Mouse (Mus musculus): ENCODE measurements around the gene Slc39a2. TPM values are rescaled to one million over a fixed set of nuclear protein-coding genes. Genes with fewer than 3 reads are reported as not detected.
"Not testable (repeated sequence)": the region's sequence is repeated elsewhere in the genome, so short reads cannot be mapped to it uniquely, and the experiment has no call there.

Gene Slc39a2
- polyA plus RNA-seq, 1 experiment from 2014 or later = 0.07 TPM

GRCm38 (mm10) chr14:51921759-51922570, 29.3 kb downstream of the Slc39a2 start:
- Histone ChIP-seq H3K9ac (ENCODE audit: low read depth, low read length) (no peak overlapping the region), H3K4me3 (ENCODE audit: low read depth, low read length) (no peak overlapping the region), H3K27me3 (replicated peaks; ENCODE audit: control insufficient read depth, insufficient read depth, low read length) (no peaks in the 10 kb centered on the region; the same call in 1 of the 2 replicates), H3K36me3 (ENCODE audit: control insufficient read depth, insufficient read depth, low read length) (no peaks in the 10 kb centered on the region), H3K9me3 (ENCODE audit: control insufficient read depth, low read length) (no peaks in the 10 kb centered on the region), H3K4me2 (no peak overlapping the region), H3K27ac (ENCODE audit: low read depth, low read length) (no peak overlapping the region), H3K4me1 (replicated peaks; ENCODE audit: control insufficient read depth, insufficient read depth, low read length) (no peaks in the 10 kb centered on the region)
- ATAC-seq (replicated peaks; ENCODE audit: low FRiP score) = no peak
- no peak for DNase-seq (ENCODE audit: low spot score)
- WGBS = 78% methylated on average over 16 of the region's 16 CpGs

GRCm38 (mm10) chr14:51922571-51922865, 29.8 kb downstream of the Slc39a2 start, which contains the start of gene Rnase13:
Gene Rnase13 (minus strand): TSS chr14:51922773.
- H3K36me3 ChIP-seq (ENCODE audit: control insufficient read depth, insufficient read depth, low read length) = no peaks in the 10 kb centered on the region
- DNase-seq (ENCODE audit: low spot score) (no peak), ATAC-seq (replicated peaks; ENCODE audit: low FRiP score) (no peak)
- no peaks in the 10 kb centered on the region; the same call in 1 of the 2 replicates for H3K27me3 ChIP-seq (replicated peaks; ENCODE audit: control insufficient read depth, insufficient read depth, low read length)
- H3K4me3 ChIP-seq (ENCODE audit: low read depth, low read length) = no peak within 1 kb of the TSS
- WGBS = 89% methylated on average over 7 of the region's 7 CpGs
- H3K9ac ChIP-seq (ENCODE audit: low read depth, low read length) = no peak within 1 kb of the TSS
- H3K9me3 ChIP-seq (ENCODE audit: control insufficient read depth, low read length) = no peaks in the 10 kb centered on the region
- H3K4me2 ChIP-seq = no peak within 1 kb of the TSS
- no peaks in the 10 kb centered on the region for H3K4me1 ChIP-seq (replicated peaks; ENCODE audit: control insufficient read depth, insufficient read depth, low read length)
- H3K27ac ChIP-seq (ENCODE audit: low read depth, low read length) = no peak within 1 kb of the TSS

GRCm38 (mm10) chr14:51922910-51923309, 30.2 kb downstream of the Slc39a2 start:
- ATAC-seq (replicated peaks; ENCODE audit: low FRiP score) (no peak), DNase-seq (ENCODE audit: low spot score) (no peak)
- no peaks in the 10 kb centered on the region; the same call in 1 of the 2 replicates for H3K27me3 ChIP-seq (replicated peaks; ENCODE audit: control insufficient read depth, insufficient read depth, low read length)
- no peak overlapping the region for H3K27ac ChIP-seq (ENCODE audit: low read depth, low read length)
- no peaks in the 10 kb centered on the region for H3K36me3 ChIP-seq (ENCODE audit: control insufficient read depth, insufficient read depth, low read length)
- no peak overlapping the region for H3K4me3 ChIP-seq (ENCODE audit: low read depth, low read length)
- no peaks in the 10 kb centered on the region for H3K9me3 ChIP-seq (ENCODE audit: control insufficient read depth, low read length)
- no peak overlapping the region for H3K4me2 ChIP-seq
- no peaks in the 10 kb centered on the region for H3K4me1 ChIP-seq (replicated peaks; ENCODE audit: control insufficient read depth, insufficient read depth, low read length)
- H3K9ac ChIP-seq (ENCODE audit: low read depth, low read length) = no peak overlapping the region
- WGBS = 81% methylated on average over 2 of the region's 2 CpGs

- no peak for DNase-seq (ENCODE audit: low spot score)
- Histone ChIP-seq H3K4me3 (ENCODE audit: low read depth, low read length) (no peak overlapping the region), H3K9me3 (ENCODE audit: control insufficient read depth, low read length) (no peaks in the 10 kb centered on the region), H3K9ac (ENCODE audit: low read depth, low read length) (no peak overlapping the region), H3K4me1 (replicated peaks; ENCODE audit: control insufficient read depth, insufficient read depth, low read length) (no peaks in the 10 kb centered on the region), H3K27me3 (replicated peaks; ENCODE audit: control insufficient read depth, insufficient read depth, low read length) (no peaks in the 10 kb centered on the region; the same call in 1 of the 2 replicates), H3K4me2 (no peak overlapping the region), H3K27ac (ENCODE audit: low read depth, low read length) (no peak overlapping the region), H3K36me3 (ENCODE audit: control insufficient read depth, insufficient read depth, low read length) (no peaks in the 10 kb centered on the region)
- no peak for ATAC-seq (replicated peaks; ENCODE audit: low FRiP score)
- WGBS = 77% methylated on average over 4 of the region's 4 CpGs
Measured at GRCm38 (mm10) chr14:51923492-51923891, 30.8 kb downstream of the Slc39a2 start.

- WGBS = 92% methylated on average over 11 of the region's 11 CpGs
- H3K4me3 ChIP-seq (ENCODE audit: low read depth, low read length); H3K36me3 ChIP-seq (ENCODE audit: control insufficient read depth, insufficient read depth, low read length): not testable (repeated sequence)
Measured at GRCm38 (mm10) chr14:51926930-51927329, 34.2 kb downstream of the Slc39a2 start.

GRCm38 (mm10) chr14:51929309-51929943, 36.7 kb downstream of the Slc39a2 start:
- Histone ChIP-seq H3K27ac (ENCODE audit: low read depth, low read length) (no peak overlapping the region), H3K4me3 (ENCODE audit: low read depth, low read length) (no peak overlapping the region), H3K27me3 (replicated peaks; ENCODE audit: control insufficient read depth, insufficient read depth, low read length) (no peaks in the 10 kb centered on the region), H3K4me2 (no peak overlapping the region), H3K36me3 (ENCODE audit: control insufficient read depth, insufficient read depth, low read length) (no peaks in the 10 kb centered on the region), H3K9me3 (ENCODE audit: control insufficient read depth, low read length) (no peaks in the 10 kb centered on the region), H3K9ac (ENCODE audit: low read depth, low read length) (no peak overlapping the region), H3K4me1 (replicated peaks; ENCODE audit: control insufficient read depth, insufficient read depth, low read length) (0 out of 2 replicates have a peak, but pooled peaks cover 3% of the 10 kb centered on the region)
- 76% methylated on average over 8 of the region's 8 CpGs for WGBS
- no peak for DNase-seq (ENCODE audit: low spot score)
- ATAC-seq (replicated peaks; ENCODE audit: low FRiP score) = no peak

More at GRCm38 (mm10) chr14:51926930-51927329, 34.2 kb downstream of the Slc39a2 start:
- H3K9ac ChIP-seq (ENCODE audit: low read depth, low read length); H3K27ac ChIP-seq (ENCODE audit: low read depth, low read length); H3K4me1 ChIP-seq (replicated peaks; ENCODE audit: control insufficient read depth, insufficient read depth, low read length); ATAC-seq (replicated peaks; ENCODE audit: low FRiP score); H3K9me3 ChIP-seq (ENCODE audit: control insufficient read depth, low read length); H3K27me3 ChIP-seq (replicated peaks; ENCODE audit: control insufficient read depth, insufficient read depth, low read length); DNase-seq (ENCODE audit: low spot score); H3K4me2 ChIP-seq: not testable (repeated sequence)

- Histone ChIP-seq H3K9me3 (ENCODE audit: control insufficient read depth, low read length) (no peaks in the 10 kb centered on the region), H3K4me2 (no peak overlapping the region), H3K27ac (ENCODE audit: low read depth, low read length) (no peak overlapping the region), H3K4me1 (replicated peaks; ENCODE audit: control insufficient read depth, insufficient read depth, low read length) (0 out of 2 replicates have a peak, but pooled peaks cover 3% of the 10 kb centered on the region), H3K4me3 (ENCODE audit: low read depth, low read length) (no peak overlapping the region), H3K36me3 (ENCODE audit: control insufficient read depth, insufficient read depth, low read length) (no peaks in the 10 kb centered on the region), H3K27me3 (replicated peaks; ENCODE audit: control insufficient read depth, insufficient read depth, low read length) (no peaks in the 10 kb centered on the region), H3K9ac (ENCODE audit: low read depth, low read length) (no peak overlapping the region)
- 62% methylated on average over 9 of the region's 9 CpGs for WGBS
- ATAC-seq (replicated peaks; ENCODE audit: low FRiP score) (no peak), DNase-seq (ENCODE audit: low spot score) (no peak)
Measured at GRCm38 (mm10) chr14:51929968-51930367, 37.3 kb downstream of the Slc39a2 start.

GRCm38 (mm10) chr14:51930824-51931223, 38.1 kb downstream of the Slc39a2 start:
- Histone ChIP-seq H3K36me3 (ENCODE audit: control insufficient read depth, insufficient read depth, low read length) (no peaks in the 10 kb centered on the region), H3K27ac (ENCODE audit: low read depth, low read length) (no peak overlapping the region), H3K4me1 (replicated peaks; ENCODE audit: control insufficient read depth, insufficient read depth, low read length) (0 out of 2 replicates have a peak, but pooled peaks cover 3% of the 10 kb centered on the region), H3K9me3 (ENCODE audit: control insufficient read depth, low read length) (no peaks in the 10 kb centered on the region), H3K4me2 (no peak overlapping the region), H3K27me3 (replicated peaks; ENCODE audit: control insufficient read depth, insufficient read depth, low read length) (no peaks in the 10 kb centered on the region), H3K4me3 (ENCODE audit: low read depth, low read length) (no peak overlapping the region), H3K9ac (ENCODE audit: low read depth, low read length) (no peak overlapping the region)
- WGBS = 35% methylated on average over 5 of the region's 5 CpGs
- ATAC-seq (replicated peaks; ENCODE audit: low FRiP score) (0 out of 2 replicates have a peak, but pooled peaks have one; percentile 10), DNase-seq (ENCODE audit: low spot score) (no peak)

Data from liver, embryonic 11.5 days (tissue).